Mouse (Mus musculus) liver, postnatal 0 days (tissue): ENCODE results near the gene Ndufs2. TPM values are rescaled to one million over a fixed set of nuclear protein-coding genes. Genes with fewer than 3 reads are reported as not detected.
A peak's percentile ranks its signal among the peaks of the same experiment; 100 is the strongest.

ENCODE experiments used
- ATAC-seq: fragments of 200-750 bp; cut with Nextera tagmentation; 2 replicates; pipeline ENCODE4 v1.8.0; 2017; ENCODE audit warnings: mild to moderate bottlenecking, moderate library complexity
- DNase-seq: peaks from one replicate; pipeline ENCODE4 v3.0.0-alpha.2; 2016
- H3K27ac ChIP-seq: fragments of 300-500 bp; sonication (generic); 2 replicates; pipeline ENCODE4 v1.5.1; 2014; ENCODE audit warnings: antibody characterized with exemption, moderate library complexity, mild to moderate bottlenecking, low read depth
- H3K27me3 ChIP-seq: fragments of 300-500 bp; sonication (generic); 2 replicates; pipeline ENCODE4 v1.6.1; 2014; ENCODE audit warnings: low read length, control low read depth, mixed read lengths; ENCODE audit not compliant: insufficient read depth
- H3K36me3 ChIP-seq: fragments of 300-500 bp; sonication (generic); replicated peaks from 2 replicates; pipeline ENCODE4 v1.6.1; 2014; ENCODE audit warnings: mild to moderate bottlenecking, control low read depth, low read length, moderate library complexity, mixed read lengths; ENCODE audit not compliant: insufficient read depth
- H3K4me1 ChIP-seq: fragments of 300-500 bp; sonication (generic); 2 replicates; pipeline ENCODE4 v1.6.1; 2014; ENCODE audit warnings: antibody characterized with exemption, mild to moderate bottlenecking, control low read depth; ENCODE audit not compliant: insufficient read depth
- H3K4me2 ChIP-seq: fragments of 300-500 bp; sonication (generic); 2 replicates; pipeline ENCODE4 v1.6.1; 2014; ENCODE audit warnings: low read depth, mild to moderate bottlenecking, low read length, moderate library complexity, mixed read lengths
- H3K4me3 ChIP-seq: fragments of 300-500 bp; sonication (generic); 2 replicates; pipeline ENCODE4 v1.5.1; 2014; ENCODE audit warnings: low read depth, low read length
- H3K9ac ChIP-seq: fragments of 300-500 bp; sonication (generic); replicated peaks from 2 replicates; pipeline ENCODE4 v1.6.1; 2014; ENCODE audit warnings: mild to moderate bottlenecking, moderate library complexity
- H3K9me3 ChIP-seq: fragments of 300-500 bp; sonication (generic); 2 replicates; pipeline ENCODE4 v1.6.1; 2016; ENCODE audit warnings: mild to moderate bottlenecking, control low read depth, low read length, mixed read lengths
- CTCF ChIP-seq: sonication (generic); IDR thresholded peaks from 2 replicates; pipeline ENCODE4 v1.5.1; 2016; ENCODE audit warnings: antibody characterized with exemption, low read depth
- EP300 ChIP-seq: IDR thresholded peaks from 2 replicates; pipeline ENCODE4 v1.6.1; 2016; ENCODE audit warnings: antibody characterized with exemption, low read depth, mild to moderate bottlenecking
- WGBS: fragments of 180-500 bp; shearing (Covaris S2); extraction: QIAGEN DNeasy Blood & Tissue Kit; methylation state at CpG from one replicate; pipeline ENCODE4 v1.1.7; 2014; ENCODE audit not compliant: insufficient replicate concordance; 5-methylcytosine and 5-hydroxymethylcytosine counted together
- polyA plus RNA-seq: library from polyadenylated mRNA; unstranded; fragments of >200 nt; fragmentation: Nextera tagmentation; extraction: Ambion mirVana; gene quantifications from 2 replicates; pipeline ENCODE4 v1.2.1, GENCODE M21; 2015

Gene Ndufs2
- polyA plus RNA-seq, 1 experiment from 2014 or later: 158 TPM

GRCm38 (mm10) chr1:171293351-171293750 lies 42.2 kb upstream of the Ndufs2 start:
- Histone ChIP-seq H3K9ac (no peak overlapping the region), H3K27ac (no peak overlapping the region), H3K9me3 (peaks cover 2% of the 10 kb centered on the region; the same call in 1 of the 2 replicates), H3K36me3 (peaks cover 14% of the 10 kb centered on the region; the same call in 1 of the 2 replicates), H3K4me1 (peaks cover 19% of the 10 kb centered on the region), H3K27me3 (peaks cover 8% of the 10 kb centered on the region), H3K4me3 (peak overlapping the region; percentile 67; the same call in 1 of the 2 replicates), H3K4me2 (peak overlapping the region; percentile 73)
- WGBS: 75% methylated on average over 3 of the region's 3 CpGs
- no peak for DNase-seq
- no peak for ATAC-seq
- TF ChIP-seq EP300 (no peak), CTCF (no peak)

- Histone ChIP-seq H3K4me3 (peak overlapping the region; percentile 82), H3K9me3 (no peaks in the 10 kb centered on the region), H3K4me1 (peaks cover 24% of the 10 kb centered on the region), H3K4me2 (peak overlapping the region; percentile 80), H3K27ac (0 out of 2 replicates have a peak overlapping the region, but pooled peaks have one; percentile 13), H3K27me3 (no peaks in the 10 kb centered on the region), H3K9ac (no peak overlapping the region), H3K36me3 (peaks cover 24% of the 10 kb centered on the region; the same call in 1 of the 2 replicates)
- ATAC-seq (no peak), DNase-seq (no peak)
- TF ChIP-seq CTCF: no peak
- TF ChIP-seq EP300: no peak
- WGBS: 67% methylated on average over 4 of the region's 4 CpGs
These were observed 37.1 kb upstream of the Ndufs2 start for GRCm38 (mm10) chr1:171288328-171288727.

DNA sequence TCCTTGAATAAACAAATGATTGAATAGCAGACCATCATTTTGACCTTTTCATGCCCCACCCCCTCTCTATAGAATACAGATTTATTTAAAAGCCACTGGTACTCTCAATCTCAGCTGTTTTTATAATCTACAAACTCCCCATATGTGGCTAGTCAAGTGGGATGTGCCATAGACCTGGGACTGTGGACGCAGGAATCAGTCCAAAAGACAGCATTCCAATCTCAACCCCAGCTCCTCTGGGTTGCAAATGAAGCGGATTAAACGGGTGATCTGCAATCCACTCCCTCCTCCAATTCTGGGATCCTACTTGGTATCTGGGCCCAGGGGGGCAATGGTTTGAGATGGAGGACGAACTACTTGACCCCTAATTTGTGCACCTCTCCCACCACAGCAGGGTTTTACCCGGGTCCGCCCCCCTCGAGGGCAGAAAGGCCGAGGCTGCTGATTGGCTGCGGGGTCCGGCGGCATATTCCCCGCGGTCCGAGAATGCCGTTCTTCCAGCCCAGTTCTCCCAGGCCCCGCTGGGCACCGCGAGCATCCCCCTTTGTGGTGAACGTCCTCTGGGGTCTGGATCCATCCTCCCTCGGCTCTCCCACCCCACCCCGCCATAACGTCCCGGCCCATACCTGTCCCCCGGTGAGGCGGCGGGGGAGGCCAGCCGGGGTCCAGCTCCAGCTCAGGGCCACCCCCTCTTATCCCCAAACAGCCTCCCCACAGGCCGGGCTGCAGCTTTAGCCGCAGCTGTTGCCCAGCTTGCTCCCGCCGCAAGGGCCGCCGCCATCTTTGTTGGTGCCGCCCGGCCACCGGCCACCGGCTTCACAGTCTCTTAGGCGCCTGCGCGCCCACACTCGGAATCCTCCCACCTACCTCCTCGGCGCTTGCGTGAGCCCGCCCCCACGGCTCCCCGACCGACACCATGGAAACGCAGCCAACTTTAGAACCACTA lies 36.2 kb upstream of the Ndufs2 start, which contains the start of gene Usp21:
TSS of gene Usp21 (minus strand) at position 856 of the 946 bp plus-strand sequence.
- TF ChIP-seq CTCF (no peak), EP300 (no peak)
- H3K4me1 ChIP-seq: peaks cover 19% of the 10 kb centered on the region
- peak; percentile 94 for DNase-seq
- peak within 1 kb of the TSS; percentile 80 for H3K4me2 ChIP-seq
- H3K27ac ChIP-seq: peak within 1 kb of the TSS; percentile 79
- H3K9ac ChIP-seq: peak within 1 kb of the TSS; percentile 88
- ATAC-seq: peak; percentile 95
- under 1% methylated on average over 49 of the region's 49 CpGs for WGBS
- peak within 1 kb of the TSS; percentile 82 for H3K4me3 ChIP-seq
- H3K9me3 ChIP-seq: no peaks in the 10 kb centered on the region
- H3K27me3 ChIP-seq: no peaks in the 10 kb centered on the region
- peaks cover 30% of the 10 kb centered on the region for H3K36me3 ChIP-seq

- H3K4me3 ChIP-seq: no peak overlapping the region
- H3K36me3 ChIP-seq: peaks cover 34% of the 10 kb centered on the region
- H3K4me2 ChIP-seq: 0 out of 2 replicates have a peak overlapping the region, but pooled peaks have one; percentile 80
- no peaks in the 10 kb centered on the region for H3K27me3 ChIP-seq
- ATAC-seq: no peak
- WGBS: 89% methylated on average over 19 of the region's 19 CpGs
- no peak overlapping the region; the same call in 1 of the 2 replicates for H3K9ac ChIP-seq
- no peak for DNase-seq
- no peak overlapping the region for H3K27ac ChIP-seq
- H3K9me3 ChIP-seq: no peaks in the 10 kb centered on the region
- TF ChIP-seq EP300: no peak
- TF ChIP-seq CTCF: no peak
- peaks cover 17% of the 10 kb centered on the region for H3K4me1 ChIP-seq
These were observed 35.3 kb upstream of the Ndufs2 start for GRCm38 (mm10) chr1:171286517-171286916.

DNA sequence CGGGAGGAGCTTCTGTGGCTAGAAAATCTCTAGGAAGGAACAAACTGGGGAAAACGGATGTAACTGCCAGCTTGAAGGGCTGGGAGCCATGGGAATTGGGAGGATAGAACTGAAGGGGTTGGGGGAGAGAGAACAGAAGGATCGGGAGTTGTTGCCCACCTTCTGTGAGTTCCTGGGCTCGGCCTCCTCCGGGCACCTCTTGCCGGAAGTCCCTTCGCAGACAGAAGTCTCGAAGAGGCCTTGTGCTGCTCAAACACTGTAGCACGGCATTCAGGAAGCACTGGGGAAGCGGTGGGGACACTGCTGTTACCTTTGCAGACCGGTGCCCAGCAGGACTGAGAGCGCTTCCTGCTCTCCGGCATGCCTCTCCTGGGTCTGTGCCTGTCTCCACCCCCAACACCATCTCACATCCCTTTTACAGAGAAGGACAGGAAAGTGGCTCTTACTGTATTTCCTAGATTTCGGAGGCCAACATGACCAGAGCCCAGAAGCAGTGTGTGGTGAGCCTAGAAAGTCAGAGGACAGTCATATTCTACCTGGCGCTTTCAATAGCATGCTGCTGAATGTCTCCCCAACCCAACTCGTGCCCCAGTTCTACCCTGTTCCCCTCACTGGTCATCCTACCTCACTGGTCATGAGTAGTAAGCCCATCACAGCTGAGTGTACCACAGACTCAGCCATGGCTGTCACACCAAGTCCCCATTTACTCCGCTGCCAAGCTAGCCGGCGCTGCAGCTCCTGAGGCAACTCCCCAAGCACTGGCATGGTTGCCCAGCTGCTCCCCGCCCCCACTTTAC lies 34.1 kb upstream of the Ndufs2 start:
- WGBS: 78% methylated on average over 20 of the region's 20 CpGs
- peaks cover 18% of the 10 kb centered on the region for H3K4me1 ChIP-seq
- H3K4me3 ChIP-seq: no peak overlapping the region
- no peak overlapping the region for H3K27ac ChIP-seq
- no peak overlapping the region for H3K9ac ChIP-seq
- no peak for DNase-seq
- H3K4me2 ChIP-seq: no peak overlapping the region
- no peak for ATAC-seq
- no peaks in the 10 kb centered on the region for H3K27me3 ChIP-seq
- H3K9me3 ChIP-seq: no peaks in the 10 kb centered on the region
- H3K36me3 ChIP-seq: peaks cover 34% of the 10 kb centered on the region
- no peak for TF ChIP-seq EP300
- no peak for TF ChIP-seq CTCF

- TF ChIP-seq CTCF (no peak), EP300 (no peak)
- H3K4me3 ChIP-seq: no peak overlapping the region
- H3K9ac ChIP-seq: no peak overlapping the region
- WGBS: 88% methylated on average over 15 of the region's 15 CpGs
- no peaks in the 10 kb centered on the region for H3K9me3 ChIP-seq
- peaks cover 23% of the 10 kb centered on the region for H3K4me1 ChIP-seq
- no peaks in the 10 kb centered on the region for H3K27me3 ChIP-seq
- ATAC-seq: no peak
- no peak overlapping the region for H3K4me2 ChIP-seq
- no peak for DNase-seq
- H3K36me3 ChIP-seq: peaks cover 35% of the 10 kb centered on the region
- H3K27ac ChIP-seq: no peak overlapping the region
These were observed 33.3 kb upstream of the Ndufs2 start for GRCm38 (mm10) chr1:171284491-171284890.
